Mouse (Mus musculus) adrenal gland, adult 2 months (tissue): Measurements from ENCODE around the gene Faiml. TPM values are rescaled to one million over a fixed set of nuclear protein-coding genes. Genes with fewer than 3 reads are reported as not detected.

Experiments
- polyA plus RNA-seq: library from polyadenylated mRNA; depleted of rRNA; stranded (reverse); fragments of >200 nt; gene quantifications from 2 replicates; pipeline ENCODE4 v1.2.3, GENCODE M21; 2012; rRNA removed
- total RNA-seq, 2 experiments: library from RNA; stranded (reverse); gene quantifications; 2 replicates each; pipeline ENCODE4 v1.2.3; 2021

Faiml gene
- total and polyA plus RNA-seq, 3 experiments = not detected

Other genes with a start within 250 kb of the Faiml start
- not detected for gene Gm1123, start 201.5 kb downstream of the Faiml start, total RNA-seq
- gene Gm1123, start 201.5 kb downstream of the Faiml start, polyA plus RNA-seq = not detected in 2 replicates
- gene Pik3cb, start 96.6 kb downstream of the Faiml start, total RNA-seq = 10 to 100 TPM; 15.6 to 20.7 TPM
- gene Pik3cb, start 96.6 kb downstream of the Faiml start, polyA plus RNA-seq = 1.4 and 2.0 TPM in 2 replicates
- 10 to 100 TPM in 1 of 2 experiments, 1 to 10 TPM in 1; 8.0 to 11.2 TPM for gene Cep70, start 6.1 kb upstream of the Faiml start, total RNA-seq
- gene Cep70, start 6.1 kb upstream of the Faiml start, polyA plus RNA-seq = 0.86 and 1.3 TPM in 2 replicates
- gene Esyt3, start 121.3 kb upstream of the Faiml start, total RNA-seq = under 1 TPM; 0.29 to 0.90 TPM
- 0.30 and 0.50 TPM in 2 replicates for gene Esyt3, start 121.3 kb upstream of the Faiml start, polyA plus RNA-seq
- 10 to 100 TPM; 61.0 to 61.1 TPM for gene Mras, start 200.1 kb upstream of the Faiml start, total RNA-seq
- 31.4 and 33.1 TPM in 2 replicates for gene Mras, start 200.1 kb upstream of the Faiml start, polyA plus RNA-seq
- gene Nme9, start 214.2 kb upstream of the Faiml start, total RNA-seq = not detected
- gene Nme9, start 214.2 kb upstream of the Faiml start, polyA plus RNA-seq = not detected in 2 replicates